Mouse (Mus musculus) forebrain, embryonic 14.5 days (tissue): ENCODE data around the gene Pithd1. TPM values are rescaled to one million over a fixed set of nuclear protein-coding genes. Genes with fewer than 3 reads are reported as not detected.

Experiments used
- ATAC-seq: fragments of 200-750 bp; cut with Nextera tagmentation; 2 replicates; pipeline ENCODE4 v1.8.0; 2017; ENCODE audit warnings: mild to moderate bottlenecking, moderate library complexity
- DNase-seq: peaks from one replicate; pipeline ENCODE4 v3.0.0-alpha.2; 2015; ENCODE audit warnings: low spot score
- H3K27ac ChIP-seq: fragments of 300-500 bp; sonication (generic); 2 replicates; pipeline ENCODE4 v1.5.1; 2014; ENCODE audit warnings: low read depth, mild to moderate bottlenecking, control low read depth, low read length, moderate library complexity
- H3K27me3 ChIP-seq: fragments of 300-500 bp; sonication (generic); replicated peaks from 2 replicates; pipeline ENCODE4 v1.6.1; 2014; ENCODE audit warnings: low read length, control low read depth, mixed read lengths; ENCODE audit not compliant: control insufficient read depth, insufficient read depth
- H3K36me3 ChIP-seq: fragments of 300-500 bp; sonication (generic); 2 replicates; pipeline ENCODE4 v1.6.1; 2014; ENCODE audit warnings: low read length, control low read depth; ENCODE audit not compliant: control insufficient read depth, insufficient read depth
- H3K4me1 ChIP-seq: fragments of 300-500 bp; sonication (generic); 2 replicates; pipeline ENCODE4 v1.6.1; 2014; ENCODE audit warnings: antibody characterized with exemption, low read length, control low read depth; ENCODE audit not compliant: control insufficient read depth, insufficient read depth
- H3K4me2 ChIP-seq: fragments of 300-500 bp; sonication (generic); 2 replicates; pipeline ENCODE4 v1.6.1; 2014; ENCODE audit warnings: mild to moderate bottlenecking, control low read depth, low read length
- H3K4me3 ChIP-seq: fragments of 300-500 bp; sonication (generic); 2 replicates; pipeline ENCODE4 v1.5.1; 2014; ENCODE audit warnings: low read depth, low read length, control low read depth
- H3K9ac ChIP-seq: fragments of 300-500 bp; sonication (generic); 2 replicates; pipeline ENCODE4 v1.6.1; 2014; ENCODE audit warnings: mild to moderate bottlenecking, low read length, control low read depth, moderate library complexity
- H3K9me3 ChIP-seq: fragments of 300-500 bp; sonication (generic); replicated peaks from 2 replicates; pipeline ENCODE4 v1.6.1; 2016; ENCODE audit warnings: low read length, control low read depth, mixed read lengths; ENCODE audit not compliant: control insufficient read depth
- WGBS: fragments of 180-500 bp; shearing (Covaris S2); extraction: QIAGEN DNeasy Blood & Tissue Kit; methylation state at CpG from one replicate; pipeline ENCODE4 v1.1.7; 2014; 5-methylcytosine and 5-hydroxymethylcytosine counted together
- polyA plus RNA-seq: library from polyadenylated mRNA; unstranded; fragments of >200 nt; fragmentation: Nextera tagmentation; extraction: Ambion mirVana; gene quantifications from 2 replicates; pipeline ENCODE4 v1.2.1, GENCODE M21; 2014

Pithd1 gene
- polyA plus RNA-seq, 1 experiment from 2014 or later = 56.1 TPM

- Histone ChIP-seq H3K4me2 (no peak overlapping the region), H3K27me3 (no peaks in the 10 kb centered on the region), H3K9ac (no peak overlapping the region), H3K9me3 (no peaks in the 10 kb centered on the region), H3K4me3 (no peak overlapping the region), H3K27ac (no peak overlapping the region), H3K36me3 (peaks cover 52% of the 10 kb centered on the region), H3K4me1 (peaks cover 16% of the 10 kb centered on the region)
- WGBS = 88% methylated on average over 18 of the region's 18 CpGs
- DNase-seq = no peak
- ATAC-seq = no peak
Measured at GRCm38 (mm10) chr4:135967086-135967760, 19.8 kb downstream of the Pithd1 start.

GRCm38 (mm10) chr4:135966283-135966682 is 20.8 kb downstream of the Pithd1 start:
- no peak for DNase-seq
- H3K4me2 ChIP-seq = no peak overlapping the region
- peaks cover 53% of the 10 kb centered on the region for H3K36me3 ChIP-seq
- no peak overlapping the region for H3K4me3 ChIP-seq
- ATAC-seq = no peak
- H3K4me1 ChIP-seq = peaks cover 10% of the 10 kb centered on the region
- H3K9me3 ChIP-seq = no peaks in the 10 kb centered on the region
- no peaks in the 10 kb centered on the region for H3K27me3 ChIP-seq
- no peak overlapping the region for H3K9ac ChIP-seq
- no peak overlapping the region for H3K27ac ChIP-seq
- WGBS = 93% methylated on average over 16 of the region's 16 CpGs

GRCm38 (mm10) chr4:135965113-135965512 is 22.0 kb downstream of the Pithd1 start:
- 86% methylated on average over 9 of the region's 9 CpGs for WGBS
- no peaks in the 10 kb centered on the region for H3K27me3 ChIP-seq
- H3K36me3 ChIP-seq = peaks cover 52% of the 10 kb centered on the region
- no peaks in the 10 kb centered on the region for H3K9me3 ChIP-seq
- no peak overlapping the region for H3K9ac ChIP-seq
- no peak overlapping the region for H3K4me2 ChIP-seq
- peaks cover 10% of the 10 kb centered on the region for H3K4me1 ChIP-seq
- H3K27ac ChIP-seq = no peak overlapping the region
- no peak for DNase-seq
- no peak for ATAC-seq
- no peak overlapping the region for H3K4me3 ChIP-seq

GRCm38 (mm10) chr4:135964426-135964825 is 22.6 kb downstream of the Pithd1 start:
- no peak for DNase-seq
- ATAC-seq = no peak
- H3K27ac ChIP-seq = no peak overlapping the region
- H3K4me2 ChIP-seq = peak overlapping the region; percentile 96
- H3K27me3 ChIP-seq = no peaks in the 10 kb centered on the region
- peak overlapping the region; percentile 54 for H3K4me3 ChIP-seq
- H3K4me1 ChIP-seq = peaks cover 10% of the 10 kb centered on the region
- H3K9me3 ChIP-seq = no peaks in the 10 kb centered on the region
- 4% methylated on average over 12 of the region's 12 CpGs for WGBS
- peaks cover 52% of the 10 kb centered on the region for H3K36me3 ChIP-seq
- peak overlapping the region; percentile 84 for H3K9ac ChIP-seq

- DNase-seq (peak; percentile 99), ATAC-seq (peak; percentile 93)
- H3K4me2 ChIP-seq = peak within 1 kb of the TSS; percentile 96
- peak within 1 kb of the TSS; percentile 77 for H3K27ac ChIP-seq
- peaks cover 10% of the 10 kb centered on the region for H3K4me1 ChIP-seq
- under 1% methylated on average over 51 of the region's 56 CpGs for WGBS
- H3K4me3 ChIP-seq = peak within 1 kb of the TSS; percentile 54
- H3K36me3 ChIP-seq = peaks cover 51% of the 10 kb centered on the region
- no peaks in the 10 kb centered on the region for H3K9me3 ChIP-seq
- H3K27me3 ChIP-seq = no peaks in the 10 kb centered on the region
- peak within 1 kb of the TSS; percentile 84 for H3K9ac ChIP-seq
Measured at GRCm38 (mm10) chr4:135963457-135964193, 23.4 kb downstream of the Pithd1 start, which contains the start of gene Gale. Gale (plus strand) TSS chr4:135963727.

- DNase-seq (no peak), ATAC-seq (peak; percentile 8)
- Histone ChIP-seq H3K27me3 (no peaks in the 10 kb centered on the region), H3K4me1 (peaks cover 10% of the 10 kb centered on the region), H3K4me2 (peak overlapping the region; percentile 96), H3K36me3 (peaks cover 50% of the 10 kb centered on the region), H3K4me3 (peak overlapping the region; percentile 54), H3K9me3 (no peaks in the 10 kb centered on the region), H3K27ac (peak overlapping the region; percentile 77), H3K9ac (peak overlapping the region; percentile 84)
- 6% methylated on average over 15 of the region's 15 CpGs for WGBS
Measured at GRCm38 (mm10) chr4:135962946-135963345, 24.1 kb downstream of the Pithd1 start.

- no peak for DNase-seq
- 87% methylated on average over 7 of the region's 7 CpGs for WGBS
- H3K36me3 ChIP-seq = peaks cover 45% of the 10 kb centered on the region
Measured at GRCm38 (mm10) chr4:135962198-135962597, 24.9 kb downstream of the Pithd1 start.

GRCm38 (mm10) chr4:135961709-135962108 is 25.4 kb downstream of the Pithd1 start:
- DNase-seq = no peak
- Histone ChIP-seq H3K27ac (no peak overlapping the region), H3K4me2 (no peak overlapping the region), H3K9me3 (no peaks in the 10 kb centered on the region), H3K4me1 (peaks cover 10% of the 10 kb centered on the region), H3K9ac (no peak overlapping the region), H3K27me3 (no peaks in the 10 kb centered on the region), H3K4me3 (no peak overlapping the region), H3K36me3 (peaks cover 42% of the 10 kb centered on the region)
- 91% methylated on average over 5 of the region's 5 CpGs for WGBS
- no peak for ATAC-seq

More at GRCm38 (mm10) chr4:135962198-135962597, 24.9 kb downstream of the Pithd1 start:
- H3K4me3 ChIP-seq = no peak overlapping the region
- H3K9me3 ChIP-seq = no peaks in the 10 kb centered on the region
- H3K27me3 ChIP-seq = no peaks in the 10 kb centered on the region
- no peak overlapping the region for H3K4me2 ChIP-seq
- peaks cover 10% of the 10 kb centered on the region for H3K4me1 ChIP-seq
- ATAC-seq = no peak
- no peak overlapping the region for H3K9ac ChIP-seq
- H3K27ac ChIP-seq = no peak overlapping the region

- Histone ChIP-seq H3K36me3 (peaks cover 38% of the 10 kb centered on the region), H3K27me3 (no peaks in the 10 kb centered on the region), H3K4me1 (peaks cover 10% of the 10 kb centered on the region), H3K9me3 (no peaks in the 10 kb centered on the region), H3K27ac (no peak overlapping the region), H3K9ac (no peak overlapping the region), H3K4me2 (no peak overlapping the region), H3K4me3 (no peak overlapping the region)
- peak; percentile 84 for DNase-seq
- ATAC-seq = no peak
- 27% methylated on average over 5 of the region's 5 CpGs for WGBS
Measured at GRCm38 (mm10) chr4:135960717-135961116, 26.3 kb downstream of the Pithd1 start.
